In the genomic region with DNA sequence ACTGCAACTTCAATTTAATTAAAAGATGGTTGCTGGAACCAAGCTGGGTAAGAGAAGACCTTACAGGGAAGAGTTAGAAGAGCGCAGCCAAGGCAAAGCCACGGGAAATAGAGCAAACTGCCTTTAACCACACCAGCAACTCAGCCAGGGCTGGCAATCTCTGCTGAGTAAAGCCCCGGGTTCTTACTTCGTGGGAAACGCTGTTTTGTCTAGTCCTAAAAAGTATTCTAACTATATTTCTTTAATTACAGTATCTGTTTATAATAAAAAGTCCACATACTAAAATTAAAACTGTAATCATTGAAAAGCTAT, we compare ENCODE assay signal across 8 mouse cellular contexts.
A peak's percentile ranks its signal among the peaks of the same experiment; 100 is the strongest.
DNase-seq lines count a peak whose midpoint lies in the region; ATAC-seq and TF ChIP-seq lines count a peak whose summit lies in the region.

No protein-coding gene starts in this region.

- H3K27me3 ChIP-seq in lung, embryonic 14.5 days (ENCODE audit: insufficient read depth, low read length), result no peaks in the 10 kb centered on the region
- no peaks in the 10 kb centered on the region for H3K27me3 ChIP-seq in embryonic facial prominence, embryonic 11.5 days (ENCODE audit: control insufficient read depth, insufficient read depth, low read length)
- H3K27me3 ChIP-seq in forebrain, postnatal 0 days (ENCODE audit: insufficient read depth, low read length), result no peaks in the 10 kb centered on the region
- H3K27me3 ChIP-seq in limb, embryonic 14.5 days (ENCODE audit: control insufficient read depth, insufficient read depth, low read length), result no peaks in the 10 kb centered on the region
- no peaks in the 10 kb centered on the region for H3K27me3 ChIP-seq in neural tube, embryonic 12.5 days (replicated peaks)

- H3K4me3 ChIP-seq in lung, embryonic 14.5 days (ENCODE audit: low read depth, low read length), result peak overlapping the region; percentile 41
- peak overlapping the region; percentile 38 for H3K4me3 ChIP-seq in embryonic facial prominence, embryonic 11.5 days (ENCODE audit: low read depth, low read length)
- H3K4me3 ChIP-seq in forebrain, postnatal 0 days (ENCODE audit: low read depth, low read length), result peak overlapping the region; percentile 53
- peak overlapping the region; percentile 45 for H3K4me3 ChIP-seq in limb, embryonic 14.5 days (replicated peaks; ENCODE audit: low read length)
- peak overlapping the region; percentile 29 for H3K4me3 ChIP-seq in neural tube, embryonic 12.5 days

- H3K9ac ChIP-seq in lung, embryonic 14.5 days, result peak overlapping the region; percentile 38
- H3K9ac ChIP-seq in embryonic facial prominence, embryonic 11.5 days (replicated peaks; ENCODE audit: low read length), result peak overlapping the region; percentile 46
- peak overlapping the region; percentile 74 for H3K9ac ChIP-seq in forebrain, postnatal 0 days
- H3K9ac ChIP-seq in limb, embryonic 14.5 days (ENCODE audit: low read depth, low read length, severe bottlenecking), result peak overlapping the region; percentile 64
- H3K9ac ChIP-seq in neural tube, embryonic 12.5 days, result peak overlapping the region; percentile 45

- TF ChIP-seq POLR2A in limb, embryonic 14.5 days (IDR thresholded peaks at IDR 0.05; ENCODE audit: borderline replicate concordance, extremely low read depth, insufficient read depth, insufficient read length), result no peak

- H3K9me3 ChIP-seq in lung, embryonic 14.5 days (ENCODE audit: low read depth, low read length), result no peaks in the 10 kb centered on the region
- H3K9me3 ChIP-seq in embryonic facial prominence, embryonic 11.5 days (replicated peaks; ENCODE audit: control insufficient read depth, low read length), result no peaks in the 10 kb centered on the region
- H3K9me3 ChIP-seq in forebrain, postnatal 0 days (ENCODE audit: low read length), result no peaks in the 10 kb centered on the region
- no peaks in the 10 kb centered on the region for H3K9me3 ChIP-seq in limb, embryonic 14.5 days (ENCODE audit: control insufficient read depth, low read length)
- H3K9me3 ChIP-seq in neural tube, embryonic 12.5 days, result no peaks in the 10 kb centered on the region

- H3K27ac ChIP-seq in lung, embryonic 14.5 days (ENCODE audit: low read depth), result peak overlapping the region; percentile 72; the same call in 1 of the 2 replicates
- 0 out of 2 replicates have a peak overlapping the region, but pooled peaks have one; percentile 15 for H3K27ac ChIP-seq in embryonic facial prominence, embryonic 11.5 days (replicated peaks; ENCODE audit: low read depth, low read length)
- peak overlapping the region; percentile 89 for H3K27ac ChIP-seq in forebrain, postnatal 0 days (ENCODE audit: low read depth, low read length)
- H3K27ac ChIP-seq in limb, embryonic 14.5 days (replicated peaks; ENCODE audit: low read depth, low read length), result peak overlapping the region; percentile 86
- H3K27ac ChIP-seq in neural tube, embryonic 12.5 days, result peak overlapping the region; percentile 57; the same call in 1 of the 2 replicates

- no peaks in the 10 kb centered on the region for H3K36me3 ChIP-seq in lung, embryonic 14.5 days (ENCODE audit: insufficient read depth)
- H3K36me3 ChIP-seq in embryonic facial prominence, embryonic 11.5 days (replicated peaks; ENCODE audit: control insufficient read depth, insufficient read depth, low read depth, low read length), result no peaks in the 10 kb centered on the region
- no peaks in the 10 kb centered on the region for H3K36me3 ChIP-seq in forebrain, postnatal 0 days (ENCODE audit: insufficient read depth)
- no peaks in the 10 kb centered on the region for H3K36me3 ChIP-seq in limb, embryonic 14.5 days (ENCODE audit: control insufficient read depth, insufficient read depth, low read length)
- H3K36me3 ChIP-seq in neural tube, embryonic 12.5 days, result no peaks in the 10 kb centered on the region

- DNase-seq in lung, embryonic 14.5 days, result no peak
- no peak for DNase-seq in lung, postnatal 14 days
- DNase-seq in embryonic facial prominence, embryonic 11.5 days (ENCODE audit: low spot score), result peak; percentile 41
- no peak for DNase-seq in forebrain, postnatal 0 days
- no peak for DNase-seq in limb, embryonic 14.5 days (ENCODE audit: low spot score)
- DNase-seq in embryo, embryonic 10 days (ENCODE audit: low spot score), result no peak
- DNase-seq in embryo, embryonic 11 days, result no peak

- TF ChIP-seq CTCF in lung, embryonic 14.5 days (IDR thresholded peaks at IDR 0.05; ENCODE audit: low read depth), result no peak
- no peak for TF ChIP-seq CTCF in forebrain, postnatal 0 days (IDR thresholded peaks at IDR 0.05; ENCODE audit: low read depth)

- H3K4me2 ChIP-seq in lung, embryonic 14.5 days, result peak overlapping the region; percentile 54
- peak overlapping the region; percentile 33 for H3K4me2 ChIP-seq in embryonic facial prominence, embryonic 11.5 days (ENCODE audit: low read depth, low read length)
- H3K4me2 ChIP-seq in forebrain, postnatal 0 days (ENCODE audit: low read depth), result peak overlapping the region; percentile 68
- H3K4me2 ChIP-seq in limb, embryonic 14.5 days (replicated peaks; ENCODE audit: low read depth, low read length, severe bottlenecking), result peak overlapping the region; percentile 66
- H3K4me2 ChIP-seq in neural tube, embryonic 12.5 days (replicated peaks), result peak overlapping the region; percentile 55

- WGBS in lung, embryonic 14.5 days, result 33% methylated on average over 5 of the region's 5 CpGs
- 46% methylated on average over 5 of the region's 5 CpGs for WGBS in embryonic facial prominence, embryonic 11.5 days
- WGBS in forebrain, postnatal 0 days, result 4% methylated on average over 5 of the region's 5 CpGs
- 19% methylated on average over 5 of the region's 5 CpGs for whole genome bisulfite sequencing in limb, embryonic 14.5 days
- WGBS in neural tube, embryonic 12.5 days, result 65% methylated on average over 5 of the region's 5 CpGs

- peak; percentile 36; the same call in 1 of the 2 replicates for ATAC-seq in lung, embryonic 14.5 days (ENCODE audit: insufficient read depth)
- no peak for ATAC-seq in embryonic facial prominence, embryonic 11.5 days (replicated peaks; ENCODE audit: insufficient number of reproducible peaks, low FRiP score, low TSS enrichment, low read depth)
- no peak for ATAC-seq in forebrain, postnatal 0 days
- no peak for ATAC-seq in limb, embryonic 14.5 days (ENCODE audit: low FRiP score, low read depth)
- ATAC-seq in neural tube, embryonic 12.5 days (ENCODE audit: low FRiP score, low read depth), result 0 out of 2 replicates have a peak, but pooled peaks have one; percentile 33

- H3K4me1 ChIP-seq in lung, embryonic 14.5 days (ENCODE audit: insufficient read depth), result no peaks in the 10 kb centered on the region
- no peaks in the 10 kb centered on the region for H3K4me1 ChIP-seq in embryonic facial prominence, embryonic 11.5 days (ENCODE audit: control insufficient read depth, insufficient read depth, low read length)
- peaks cover 12% of the 10 kb centered on the region for H3K4me1 ChIP-seq in forebrain, postnatal 0 days (ENCODE audit: insufficient read depth)
- H3K4me1 ChIP-seq in limb, embryonic 14.5 days (ENCODE audit: control insufficient read depth, insufficient read depth, low read length), result peaks cover 9% of the 10 kb centered on the region; the same call in 1 of the 2 replicates
- H3K4me1 ChIP-seq in neural tube, embryonic 12.5 days, result no peaks in the 10 kb centered on the region

Comparison
In these comparisons a context has a peak if more than half of its experiments do, and no peak if none do; other contexts are left out.
1. ATAC-seq: peak in lung, embryonic 14.5 days (single experiment) and neural tube, embryonic 12.5 days (single experiment); none in embryonic facial prominence, embryonic 11.5 days (single experiment), forebrain, postnatal 0 days (single experiment) and limb, embryonic 14.5 days (single experiment).
2. H3K27ac ChIP-seq: peak in every context shown above with its lines; median percentile 89 in forebrain, postnatal 0 days; 86 in limb, embryonic 14.5 days; 72 in lung, embryonic 14.5 days; 57 in neural tube, embryonic 12.5 days; 15 in embryonic facial prominence, embryonic 11.5 days.
3. Peak in every context shown above with its lines, with median percentiles within 50 percentile points of each other: H3K4me2 ChIP-seq, H3K4me3 ChIP-seq and H3K9ac ChIP-seq.